In the genomic region with DNA sequence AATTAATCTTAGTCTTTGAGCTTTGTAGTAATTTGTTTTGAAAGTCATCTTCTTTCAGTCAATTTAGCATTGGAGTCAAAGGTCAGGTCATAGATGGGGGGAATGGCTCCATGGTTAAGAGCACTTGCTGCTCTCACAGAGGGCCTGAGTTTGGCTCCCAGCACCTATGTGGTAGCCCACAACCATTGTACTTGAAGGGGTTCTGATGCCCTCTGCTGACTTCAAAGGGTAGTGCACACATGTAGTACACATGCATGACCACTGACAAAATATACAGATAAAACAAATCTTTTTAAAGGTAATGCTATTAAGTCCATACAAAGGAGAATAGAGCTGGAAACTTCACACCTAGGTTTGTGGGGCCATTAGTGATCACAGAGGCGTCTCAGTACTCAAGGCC, we compare ENCODE assay signal across 29 mouse cellular contexts.
DNase-seq lines count a peak whose midpoint lies in the region; ATAC-seq and TF ChIP-seq lines count a peak whose summit lies in the region.
"Had no signal": no experiment of that assay in that cellular context is flagged by ENCODE, and none has a peak within 500 bp of the region (broad histone marks: within the 10 kb centered on the region; RNA-seq: fewer than 3 reads in every experiment).

No protein-coding gene starts in this region.

- 0 out of 2 replicates have a peak, but pooled peaks have one; percentile 23 for TF ChIP-seq CTCF in liver, embryonic 14.5 days (IDR thresholded peaks at IDR 0.05; ENCODE audit: low read depth)
- TF ChIP-seq CTCF in CH12.LX (conservative IDR thresholded peaks at IDR 0.05 in 1 of 2, IDR thresholded peaks at IDR 0.05 in 1 of 2; ENCODE audit: low read depth in 2 of 2, low read length in 2 of 2): peak in 1 of 2 experiments; percentile 35; a peak in 2 of 4 replicates

- ATAC-seq in liver, embryonic 14.5 days (ENCODE audit: insufficient read depth): no peak
- no peak for ATAC-seq in liver, embryonic 11.5 days (replicated peaks; ENCODE audit: low FRiP score)
- ATAC-seq: forebrain, embryonic 13.5 days; hindbrain, postnatal 0 days; intestine, embryonic 15.5 days; lung, postnatal 0 days had no signal

- no peak for DNase-seq in liver, embryonic 14.5 days (ENCODE audit: low read depth in 3 of 3, low spot score in 3 of 3)
- no peak for DNase-seq in liver, embryonic 11.5 days (ENCODE audit: low spot score)
- DNase-seq in CH12.LX (ENCODE audit: extremely low read depth): peak; percentile 6
- peak; percentile 40 for DNase-seq in ES-E14 (ENCODE audit: low read depth, low spot score)
- peak; percentile 71 for DNase-seq in ZHBTc4 (ENCODE audit: low read depth, low spot score)
- DNase-seq in Muller cell, postnatal 12 days (ENCODE audit: inconsistent ontology term): no peak
- DNase-seq in retina, embryonic 14.5 days (ENCODE audit: low spot score): no peak
- DNase-seq: adrenal gland, postnatal 14 days; cerebellum, adult 11 months; cerebellum, adult 9-10 months; cerebellum, postnatal 36 days; gastrocnemius, postnatal 14 days; heart, postnatal 14 days; kidney, adult 9 months; kidney, postnatal 25 days; layer of hippocampus, postnatal 36 days; left cerebral cortex, postnatal 4 days; lung, adult 18-20 months; lung, postnatal 4 days; retina, postnatal 1 day; right cerebral cortex, postnatal 25 days; thymus, postnatal 14 days had no signal

- no peak overlapping the region for H3K4me3 ChIP-seq in liver, embryonic 14.5 days (ENCODE audit: insufficient read depth in 1 of 2, low read depth in 2 of 2, low read length in 2 of 2)
- H3K4me3 ChIP-seq in liver, embryonic 11.5 days (ENCODE audit: low read depth, low read length): no peak overlapping the region
- H3K4me3 ChIP-seq in CH12.LX (replicated peaks in 1 of 3; ENCODE audit: low read depth in 2 of 3, low read length in 2 of 3, poor library complexity in 1 of 3) (no peak overlapping the region), ES-E14 (ENCODE audit: insufficient read depth in 1 of 2, low read depth in 1 of 2, low read length in 2 of 2, poor library complexity in 1 of 2, severe bottlenecking in 1 of 2) (no peak overlapping the region)
- H3K4me3 ChIP-seq: forebrain, embryonic 13.5 days; intestine, embryonic 15.5 days; megakaryocyte, embryonic 14.5 days; midbrain, embryonic 12.5 days; stomach, embryonic 15.5 days had no signal

- TF ChIP-seq EP300 in liver, embryonic 14.5 days (IDR thresholded peaks at IDR 0.05; ENCODE audit: low read depth): no peak
- no peak for TF ChIP-seq EP300 in CH12.LX (IDR thresholded peaks at IDR 0.05; ENCODE audit: low read length)

- no peaks in the 10 kb centered on the region for H3K36me3 ChIP-seq in liver, embryonic 14.5 days (replicated peaks; ENCODE audit: control insufficient read depth, insufficient read depth, low read depth)
- H3K36me3 ChIP-seq in liver, embryonic 11.5 days (ENCODE audit: control insufficient read depth, insufficient read depth, low read length): no peaks in the 10 kb centered on the region
- H3K36me3 ChIP-seq in CH12.LX (replicated peaks in 1 of 2; ENCODE audit: control insufficient read depth in 1 of 2, insufficient read depth in 1 of 2, low read length in 1 of 2) (no peaks in the 10 kb centered on the region), ES-E14 (ENCODE audit: control insufficient read depth, insufficient read depth, low read length, poor library complexity, severe bottlenecking) (no peaks in the 10 kb centered on the region)
- H3K36me3 ChIP-seq: intestine, embryonic 15.5 days; midbrain, embryonic 12.5 days; stomach, embryonic 15.5 days had no signal

- WGBS in liver, embryonic 14.5 days (ENCODE audit: insufficient replicate concordance): 19% methylated on average over 1 of the region's 1 CpGs
- 68% methylated on average over 1 of the region's 1 CpGs for WGBS in liver, embryonic 11.5 days

- in situ Hi-C loops in CH12.LX (cut with MboI; ENCODE audit: low pct_ligation_motif_present, low pct_unique_long_range_greater_than_20kb, low sequenced_read_pairs): no loop called here
- in situ Hi-C loops in ES-E14 (cut with MboI; ENCODE audit: low sequenced_read_pairs in 2 of 2, unreplicated experiment in 2 of 2): loop anchor here in 1 of 2 experiments (25.0 kb wide), 1 partner anchor 385 kb away; no protein-coding TSS in a partner anchor

- no peak overlapping the region for H3K27ac ChIP-seq in liver, embryonic 14.5 days
- H3K27ac ChIP-seq in liver, embryonic 11.5 days (ENCODE audit: low read depth, low read length): no peak overlapping the region
- H3K27ac ChIP-seq in CH12.LX (ENCODE audit: insufficient read depth, low read depth): no peak overlapping the region
- H3K27ac ChIP-seq in ES-E14 (ENCODE audit: insufficient read depth, low read depth, low read length, poor library complexity, severe bottlenecking): no peak overlapping the region
- H3K27ac ChIP-seq: forebrain, embryonic 13.5 days; hindbrain, postnatal 0 days; intestine, embryonic 15.5 days; midbrain, embryonic 12.5 days; stomach, embryonic 15.5 days had no signal

- TF ChIP-seq RAD21 in CH12.LX (IDR thresholded peaks at IDR 0.05; ENCODE audit: low read depth, low read length): no peak; the same call in none of the 2 replicates

- no peak overlapping the region for H3K9ac ChIP-seq in liver, embryonic 14.5 days (replicated peaks)
- H3K9ac ChIP-seq in liver, embryonic 11.5 days (ENCODE audit: low read depth, low read length): no peak overlapping the region
- H3K9ac ChIP-seq in CH12.LX (ENCODE audit: insufficient read depth, low read depth): no peak overlapping the region
- H3K9ac ChIP-seq in ES-E14 (ENCODE audit: insufficient read depth, low read depth, low read length, poor library complexity, severe bottlenecking): no peak overlapping the region
- H3K9ac ChIP-seq: forebrain, embryonic 13.5 days; intestine, embryonic 15.5 days; midbrain, embryonic 12.5 days; stomach, embryonic 15.5 days had no signal

- H3K79me2 ChIP-seq in CH12.LX (replicated peaks; ENCODE audit: control insufficient read depth, extremely low read depth, insufficient read depth, poor library complexity, severe bottlenecking): no peaks in the 10 kb centered on the region

- no peak overlapping the region for H3K4me2 ChIP-seq in liver, embryonic 14.5 days (ENCODE audit: low read depth)
- H3K4me2 ChIP-seq in liver, embryonic 11.5 days: no peak overlapping the region
- H3K4me2 ChIP-seq in CH12.LX (ENCODE audit: insufficient read depth, low read depth, poor library complexity, severe bottlenecking): no peak overlapping the region
- H3K4me2 ChIP-seq: forebrain, embryonic 13.5 days; intestine, embryonic 15.5 days; midbrain, embryonic 12.5 days; stomach, embryonic 15.5 days had no signal

- no peaks in the 10 kb centered on the region for H3K4me1 ChIP-seq in liver, embryonic 14.5 days (replicated peaks; ENCODE audit: control insufficient read depth in 2 of 2, insufficient read depth in 2 of 2, low read length in 1 of 2)
- no peaks in the 10 kb centered on the region for H3K4me1 ChIP-seq in liver, embryonic 11.5 days (replicated peaks; ENCODE audit: control insufficient read depth, insufficient read depth, low read length)
- H3K4me1 ChIP-seq in CH12.LX (ENCODE audit: control insufficient read depth in 1 of 2, insufficient read depth in 2 of 2) (no peaks in the 10 kb centered on the region), ES-E14 (ENCODE audit: control insufficient read depth in 2 of 2, insufficient read depth in 2 of 2, low read length in 2 of 2, poor library complexity in 1 of 2) (0 out of 4 replicates have a peak, but pooled peaks cover 0 to 3% of the 10 kb centered on the region in 2 experiments)
- H3K4me1 ChIP-seq: megakaryocyte, embryonic 14.5 days; midbrain, embryonic 12.5 days; stomach, embryonic 15.5 days had no signal

- H3K27me3 ChIP-seq in liver, embryonic 14.5 days (ENCODE audit: control insufficient read depth, insufficient read depth, low read length): no peaks in the 10 kb centered on the region
- H3K27me3 ChIP-seq in liver, embryonic 11.5 days (replicated peaks; ENCODE audit: control insufficient read depth, insufficient read depth, low read length): no peaks in the 10 kb centered on the region
- no peaks in the 10 kb centered on the region for H3K27me3 ChIP-seq in CH12.LX (replicated peaks)
- H3K27me3 ChIP-seq: forebrain, embryonic 13.5 days; intestine, embryonic 15.5 days; megakaryocyte, embryonic 14.5 days; midbrain, embryonic 12.5 days; stomach, embryonic 15.5 days had no signal

- TF ChIP-seq POLR2A in CH12.LX (IDR thresholded peaks at IDR 0.05; ENCODE audit: low read depth, low read length): no peak

- dilution Hi-C loops in CH12.LX (cut with MboI; ENCODE audit: extremely low pct_ligation_motif_present, extremely low pct_unique_long_range_greater_than_20kb, low sequenced_read_pairs): no loop called here

- no peaks in the 10 kb centered on the region for H3K9me3 ChIP-seq in liver, embryonic 14.5 days (ENCODE audit: control insufficient read depth, low read length)
- H3K9me3 ChIP-seq in liver, embryonic 11.5 days (ENCODE audit: control insufficient read depth, low read length): no peaks in the 10 kb centered on the region
- H3K9me3 ChIP-seq in CH12.LX (replicated peaks; ENCODE audit: low read length) (no peaks in the 10 kb centered on the region), ES-E14 (ENCODE audit: control insufficient read depth, insufficient read depth, low read depth, low read length) (no peaks in the 10 kb centered on the region)
- H3K9me3 ChIP-seq: forebrain, embryonic 13.5 days; intestine, embryonic 15.5 days; midbrain, embryonic 12.5 days; stomach, embryonic 15.5 days had no signal

TF ChIP-seq in CH12.LX, 34 proteins besides CTCF, POLR2A, EP300 and RAD21:
- peak; percentile 21; the same call in 1 of the 2 replicates for TF ChIP-seq SMC3 (IDR thresholded peaks at IDR 0.05; ENCODE audit: low read depth, low read length)
- TF ChIP-seq E2F4 (IDR thresholded peaks at IDR 0.05; ENCODE audit: insufficient replicate concordance, low read depth, low read length): no peak
- TF ChIP-seq ZNF384 (IDR thresholded peaks at IDR 0.05; ENCODE audit: low read depth, low read length): no peak

TF ChIP-seq in ES-E14, 5 proteins besides CTCF, POLR2A, EP300 and RAD21:
- TF ChIP-seq ZC3H11A (IDR thresholded peaks at IDR 0.05; ENCODE audit: borderline replicate concordance, low read depth, low read length) (peak; percentile 82), ZNF384 (IDR thresholded peaks at IDR 0.05; ENCODE audit: low read depth, low read length) (no peak)

Comparison
In these comparisons a context has a peak if more than half of its experiments do, and no peak if none do; other contexts are left out.
1. DNase-seq: peak in CH12.LX (single experiment), ES-E14 (single experiment) and ZHBTc4 (single experiment); none in liver, embryonic 14.5 days (0 of 3), liver, embryonic 11.5 days (single experiment), Muller cell, postnatal 12 days (single experiment) and retina, embryonic 14.5 days (single experiment).